Comparison of ENCODE assay signal across 8 mouse cellular contexts in genomic region chr4:101292736-101293541, GRCm38 (mm10). TPM values are rescaled to one million over a fixed set of nuclear protein-coding genes. Genes with fewer than 3 reads are reported as not detected.
DNase-seq lines count a peak whose midpoint lies in the region; ATAC-seq and TF ChIP-seq lines count a peak whose summit lies in the region.

No protein-coding gene starts in this region.

- H3K27me3 ChIP-seq in heart, embryonic 15.5 days: no peaks in the 10 kb centered on the region
- H3K27me3 ChIP-seq in kidney, postnatal 0 days (ENCODE audit: insufficient read depth, low read length): no peaks in the 10 kb centered on the region

- peak overlapping the region; percentile 94 for H3K27ac ChIP-seq in embryonic fibroblast, embryonic 13.5 days (ENCODE audit: insufficient read depth, low read length)
- H3K27ac ChIP-seq in heart, embryonic 15.5 days: peak overlapping the region; percentile 69
- H3K27ac ChIP-seq in kidney, postnatal 0 days: peak overlapping the region; percentile 90

- no peak for TF ChIP-seq CTCF in embryonic fibroblast, embryonic 13.5 days (IDR thresholded peaks at IDR 0.05; ENCODE audit: borderline replicate concordance, insufficient read depth, low read length)
- no peak for TF ChIP-seq CTCF in kidney, postnatal 0 days (IDR thresholded peaks at IDR 0.05; ENCODE audit: low read depth)

- 3% methylated on average over 49 of the region's 49 CpGs for WGBS in heart, embryonic 15.5 days
- WGBS in kidney, postnatal 0 days: 1% methylated on average over 48 of the region's 49 CpGs

- H3K36me3 ChIP-seq in heart, embryonic 15.5 days: no peaks in the 10 kb centered on the region
- no peaks in the 10 kb centered on the region for H3K36me3 ChIP-seq in kidney, postnatal 0 days (ENCODE audit: insufficient read depth, low read length)

- H3K9ac ChIP-seq in heart, embryonic 15.5 days: peak overlapping the region; percentile 63
- H3K9ac ChIP-seq in kidney, postnatal 0 days (ENCODE audit: low read depth, low read length): peak overlapping the region; percentile 54

- H3K4me2 ChIP-seq in heart, embryonic 15.5 days: peak overlapping the region; percentile 97
- peak overlapping the region; percentile 74 for H3K4me2 ChIP-seq in kidney, postnatal 0 days (ENCODE audit: low read length)

- no peaks in the 10 kb centered on the region for H3K9me3 ChIP-seq in heart, embryonic 15.5 days (replicated peaks)
- H3K9me3 ChIP-seq in kidney, postnatal 0 days (replicated peaks; ENCODE audit: low read length): no peaks in the 10 kb centered on the region

- DNase-seq in ES-CJ7 (ENCODE audit: low read depth, low spot score): peak; percentile 42
- DNase-seq in adrenal gland, postnatal 36 days: peak; percentile 83
- peak; percentile 56 for DNase-seq in kidney, postnatal 0 days (ENCODE audit: low spot score)
- DNase-seq in lung, postnatal 36 days: peak; percentile 78
- DNase-seq in ovary, postnatal 36 days (ENCODE audit: low spot score): peak; percentile 69
- peak; percentile 64 for DNase-seq in urinary bladder, adult 2 months (ENCODE audit: low spot score)

- peak; percentile 45 for ATAC-seq in heart, embryonic 15.5 days (replicated peaks; ENCODE audit: insufficient number of reproducible peaks, insufficient read depth, low FRiP score, low read depth)
- peak; percentile 68 for ATAC-seq in kidney, postnatal 0 days (replicated peaks; ENCODE audit: low FRiP score, low read depth)

- peak overlapping the region; percentile 37 for H3K4me3 ChIP-seq in embryonic fibroblast, embryonic 13.5 days (ENCODE audit: insufficient read depth, low read length)
- H3K4me3 ChIP-seq in heart, embryonic 15.5 days: peak overlapping the region; percentile 56
- peak overlapping the region; percentile 40 for H3K4me3 ChIP-seq in kidney, postnatal 0 days (replicated peaks; ENCODE audit: low read depth, low read length)

- H3K4me1 ChIP-seq in embryonic fibroblast, embryonic 13.5 days (ENCODE audit: control insufficient read depth, insufficient read depth, low read length): peaks cover 5% of the 10 kb centered on the region; the same call in 1 of the 2 replicates
- peaks cover 17% of the 10 kb centered on the region for H3K4me1 ChIP-seq in heart, embryonic 15.5 days (replicated peaks)
- H3K4me1 ChIP-seq in kidney, postnatal 0 days (replicated peaks; ENCODE audit: insufficient read depth, low read length): peaks cover 15% of the 10 kb centered on the region; the same call in 1 of the 2 replicates

- TF ChIP-seq POLR2A in embryonic fibroblast, embryonic 13.5 days (IDR thresholded peaks at IDR 0.05; ENCODE audit: low read depth, low read length): no peak; the same call in 1 of the 2 replicates

RNA-seq across cellular contexts. Expression of gene Jak1, which starts 27.9 kb away (rescaled TPM):
- 100 to 1,000 TPM; 137 TPM for total RNA-seq in adrenal gland, postnatal 36 days (2021)
- polyA plus RNA-seq in embryonic fibroblast, embryonic 13.5 days (2011; ENCODE audit: insufficient read length, low read depth, missing spikeins): 186 and 192 TPM in 2 replicates
- polyA plus RNA-seq in heart, embryonic 15.5 days (2015; fragmentation: Nextera tagmentation; extraction: Ambion mirVana): 53.2 and 61.4 TPM in 2 replicates
- polyA plus RNA-seq in kidney, postnatal 0 days (2015; fragmentation: Nextera tagmentation; extraction: Ambion mirVana): 71.9 and 78.9 TPM in 2 replicates
- 64.0 and 71.2 TPM in 2 replicates for polyA plus RNA-seq in urinary bladder, adult 2 months (2012; rRNA removed)

Comparison
In these comparisons a context has a peak if more than half of its experiments do, and no peak if none do; other contexts are left out.
1. Peak in every context shown above with its lines: DNase-seq, ATAC-seq, H3K4me3 ChIP-seq and H3K27ac ChIP-seq.